Mouse (Mus musculus) liver, postnatal 0 days (tissue): ENCODE measurements around the gene Kctd11.

Experiments used
- CTCF ChIP-seq: sonication (generic); IDR thresholded peaks from 2 replicates; pipeline ENCODE4 v1.5.1; 2016; ENCODE audit warnings: antibody characterized with exemption, low read depth
- EP300 ChIP-seq: IDR thresholded peaks from 2 replicates; pipeline ENCODE4 v1.6.1; 2016; ENCODE audit warnings: antibody characterized with exemption, low read depth, mild to moderate bottlenecking

DNA sequence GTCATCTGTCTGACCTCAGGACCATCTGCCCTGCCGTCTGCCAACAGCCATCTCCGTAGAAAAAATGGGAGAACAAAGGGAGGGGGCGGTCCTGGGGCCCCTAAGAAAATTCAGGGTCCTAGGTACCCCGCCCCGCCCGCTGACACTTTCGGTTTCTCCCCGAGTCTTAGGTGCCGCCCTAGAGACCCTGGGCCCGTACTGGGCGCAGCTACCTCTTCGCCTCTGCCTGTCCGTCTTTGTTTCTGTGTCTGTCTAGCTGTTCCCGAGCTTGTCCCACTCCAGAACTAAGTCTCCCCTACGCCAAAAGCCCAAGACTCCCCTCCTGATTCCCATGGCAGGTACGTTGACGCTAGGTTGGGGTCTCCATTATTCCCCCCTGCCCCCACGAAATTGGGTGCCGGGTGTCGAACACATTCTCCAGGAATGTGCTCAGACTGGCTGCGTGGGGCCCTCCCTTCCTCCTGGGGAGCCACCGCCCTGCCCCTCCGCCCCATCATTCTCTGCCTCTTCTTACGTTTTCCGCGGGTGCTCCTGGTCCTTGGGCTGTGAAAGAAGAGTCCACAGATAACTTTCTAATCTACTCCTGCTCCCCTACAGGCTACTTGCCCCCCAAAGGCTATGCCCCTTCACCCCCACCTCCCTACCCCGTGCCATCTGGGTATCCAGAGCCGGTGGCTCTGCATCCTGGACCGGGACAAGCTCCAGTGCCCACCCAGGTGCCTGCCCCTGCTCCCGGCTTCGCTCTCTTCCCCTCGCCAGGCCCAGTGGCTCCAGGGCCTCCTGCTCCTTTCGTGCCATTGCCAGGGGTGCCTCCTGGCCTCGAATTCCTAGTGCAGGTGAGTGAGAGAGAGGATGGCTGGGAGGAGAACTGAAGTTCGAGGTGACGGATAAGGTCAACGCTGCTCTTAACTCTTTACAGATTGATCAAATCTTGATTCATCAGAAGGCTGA, 34.2 kb downstream of the Kctd11 start:
- TF ChIP-seq EP300 (no peak), CTCF (no peak)
